Mouse (Mus musculus) adrenal gland, adult 2 months (tissue): ENCODE data around the gene Hbb-bh2. TPM values are rescaled to one million over a fixed set of nuclear protein-coding genes. Genes with fewer than 3 reads are reported as not detected.
"Not testable (repeated sequence)": the region's sequence is repeated elsewhere in the genome, so short reads cannot be mapped to it uniquely, and the experiment has no call there.

Experiments used
- DNase-seq: peaks from one replicate; pipeline ENCODE4 v3.0.0; 2021
- polyA plus RNA-seq: library from polyadenylated mRNA; depleted of rRNA; stranded (reverse); fragments of >200 nt; gene quantifications from 2 replicates; pipeline ENCODE4 v1.2.3, GENCODE M21; 2012; rRNA removed
- total RNA-seq, 2 experiments: library from RNA; stranded (reverse); gene quantifications; 2 replicates each; pipeline ENCODE4 v1.2.3; 2021

Hbb-bh2 gene
- total and polyA plus RNA-seq, 3 experiments = not detected

- no peak for DNase-seq
These were observed 28.1 kb downstream of the Hbb-bh2 start for GRCm38 (mm10) chr7:103812174-103812573.

- DNase-seq = no peak
These were observed 29.0 kb downstream of the Hbb-bh2 start for GRCm38 (mm10) chr7:103811223-103811845.

- no peak for DNase-seq
These were observed 29.6 kb downstream of the Hbb-bh2 start for GRCm38 (mm10) chr7:103810746-103811145.

DNA sequence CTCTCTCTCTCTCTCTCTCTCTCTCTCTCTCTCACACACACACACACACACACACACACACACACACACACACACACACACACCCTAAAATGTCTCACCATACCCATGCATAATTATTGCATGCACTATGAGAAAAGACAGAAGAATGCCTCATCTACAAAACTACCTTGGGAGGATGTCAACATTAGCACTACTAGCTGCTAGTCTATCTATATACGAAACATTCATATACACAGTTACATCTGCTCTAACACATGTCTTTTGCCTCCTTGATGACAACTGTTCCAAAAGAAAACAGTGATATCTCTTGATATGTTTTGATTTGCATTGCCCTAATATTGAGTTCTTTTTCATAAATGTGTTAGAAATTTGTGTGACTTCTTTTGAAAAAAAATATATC, 30.0 kb downstream of the Hbb-bh2 start:
- no peak for DNase-seq

DNA sequence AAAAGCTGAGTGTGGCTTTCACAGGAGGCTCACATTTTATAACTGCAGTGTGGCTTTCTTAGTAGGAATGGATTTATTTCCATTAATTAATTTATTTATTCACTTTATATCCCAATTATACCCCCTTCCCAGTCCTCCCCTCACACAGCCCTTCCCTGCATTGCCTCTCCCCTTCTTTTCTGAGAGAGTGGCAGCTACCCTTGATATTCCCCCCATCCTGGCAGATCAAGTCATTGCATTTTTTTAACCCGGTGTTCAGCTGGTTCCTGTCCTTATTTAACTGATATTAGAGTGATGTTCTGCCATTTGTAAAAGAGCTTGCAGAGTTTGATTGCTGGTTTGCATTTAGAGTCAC, 30.5 kb downstream of the Hbb-bh2 start:
- no peak for DNase-seq

DNA sequence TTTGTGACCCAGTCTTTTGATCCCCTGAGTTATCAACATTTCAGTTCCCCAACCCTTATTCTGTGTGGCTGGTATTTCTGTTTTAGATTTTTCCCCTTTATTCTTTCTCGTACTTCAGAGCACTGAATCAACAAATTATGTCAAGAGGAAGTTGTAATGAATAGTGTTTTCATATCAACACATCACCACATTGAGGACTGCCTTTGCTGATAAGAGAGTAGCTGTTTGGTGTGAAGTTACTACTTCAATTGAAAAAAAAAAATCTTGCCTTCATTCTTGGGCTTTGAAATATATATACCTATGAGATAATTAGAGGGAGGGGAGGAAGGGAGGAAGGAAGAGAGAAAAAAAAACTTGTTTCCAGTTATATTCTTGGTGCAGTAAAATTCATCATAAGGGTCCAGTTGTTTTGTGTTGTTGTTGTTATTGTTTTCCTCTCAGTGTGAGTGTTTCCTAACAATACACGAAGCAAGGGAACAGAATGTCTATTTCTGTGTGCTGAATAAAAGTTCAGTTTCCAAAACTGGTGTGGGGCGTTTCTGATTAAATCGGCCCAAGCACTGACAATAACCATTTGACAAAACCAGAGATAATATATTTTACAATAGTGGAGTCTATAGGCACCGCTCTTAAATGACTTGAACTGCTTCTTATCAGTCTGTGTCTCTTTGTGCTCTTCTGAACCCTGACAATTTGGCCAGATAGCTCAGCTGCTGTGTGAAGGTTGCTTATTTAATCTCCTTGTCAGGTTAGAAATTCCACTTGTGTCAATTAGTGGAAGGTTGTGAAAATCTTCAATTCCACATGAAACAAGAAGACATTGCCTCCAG, 31.1 kb downstream of the Hbb-bh2 start:
- no peak for DNase-seq

GRCm38 (mm10) chr7:103808120-103808519, 32.2 kb downstream of the Hbb-bh2 start:
- DNase-seq = not testable (repeated sequence)

GRCm38 (mm10) chr7:103806856-103807255, 33.5 kb downstream of the Hbb-bh2 start:
- peak; percentile 10 for DNase-seq

- no peak for DNase-seq
These were observed 47.5 kb downstream of the Hbb-bh2 start for GRCm38 (mm10) chr7:103792669-103793388.

DNA sequence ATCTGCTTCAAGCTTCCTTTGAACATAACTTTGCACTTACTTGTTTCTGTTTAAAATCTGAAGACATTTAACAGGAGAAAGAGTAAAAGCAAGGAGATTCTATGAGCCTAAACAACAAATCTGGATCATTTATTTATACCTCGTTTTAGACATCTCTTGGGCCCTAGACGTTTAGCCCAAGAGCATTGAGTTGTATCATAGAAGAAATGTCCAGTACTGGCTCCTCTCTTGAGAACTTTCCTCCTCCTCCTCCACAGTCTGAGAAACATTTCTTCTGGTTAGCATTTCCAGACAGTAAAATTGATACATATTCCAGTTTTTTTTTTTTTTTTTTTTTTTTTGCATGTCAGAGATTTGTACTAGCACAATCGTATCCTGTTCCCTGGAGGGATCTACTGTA, 48.6 kb downstream of the Hbb-bh2 start, which contains the start of gene Olfr67:
Gene Olfr67, minus strand, starts transcription at position 101 of the 400 bp plus-strand sequence.
- DNase-seq = no peak

Other genes with a start within 250 kb of the Hbb-bh2 start
Only the 30 nearest of the 32 such genes appear.
- gene Olfr620, start 228.0 kb downstream of the Hbb-bh2 start, total RNA-seq = not detected
- not detected in 2 replicates for gene Olfr620, start 228.0 kb downstream of the Hbb-bh2 start, polyA plus RNA-seq
- not detected for gene Olfr622, start 197.8 kb downstream of the Hbb-bh2 start, total RNA-seq
- not detected in 2 replicates for gene Olfr622, start 197.8 kb downstream of the Hbb-bh2 start, polyA plus RNA-seq
- gene Olfr623, start 176.8 kb downstream of the Hbb-bh2 start, total RNA-seq = not detected
- not detected in 2 replicates for gene Olfr623, start 176.8 kb downstream of the Hbb-bh2 start, polyA plus RNA-seq
- not detected for gene Olfr624, start 169.3 kb downstream of the Hbb-bh2 start, total RNA-seq
- not detected in 2 replicates for gene Olfr624, start 169.3 kb downstream of the Hbb-bh2 start, polyA plus RNA-seq
- not detected for gene Olfr625-ps1, start 157.8 kb downstream of the Hbb-bh2 start, total RNA-seq
- not detected in 2 replicates for gene Olfr625-ps1, start 157.8 kb downstream of the Hbb-bh2 start, polyA plus RNA-seq
- gene Olfr243, start 125.8 kb downstream of the Hbb-bh2 start, total RNA-seq = not detected
- not detected in 2 replicates for gene Olfr243, start 125.8 kb downstream of the Hbb-bh2 start, polyA plus RNA-seq
- gene Olfr628, start 110.1 kb downstream of the Hbb-bh2 start, total RNA-seq = not detected
- not detected in 2 replicates for gene Olfr628, start 110.1 kb downstream of the Hbb-bh2 start, polyA plus RNA-seq
- not detected for gene Olfr629, start 95.6 kb downstream of the Hbb-bh2 start, total RNA-seq
- gene Olfr629, start 95.6 kb downstream of the Hbb-bh2 start, polyA plus RNA-seq = not detected in 2 replicates
- gene Olfr630, start 83.2 kb downstream of the Hbb-bh2 start, total RNA-seq = not detected
- gene Olfr630, start 83.2 kb downstream of the Hbb-bh2 start, polyA plus RNA-seq = not detected in 2 replicates
- gene Olfr69, start 68.9 kb downstream of the Hbb-bh2 start, total RNA-seq = not detected
- gene Olfr69, start 68.9 kb downstream of the Hbb-bh2 start, polyA plus RNA-seq = not detected in 2 replicates
- gene Olfr68, start 60.8 kb downstream of the Hbb-bh2 start, total RNA-seq = not detected
- gene Olfr68, start 60.8 kb downstream of the Hbb-bh2 start, polyA plus RNA-seq = not detected in 2 replicates
- gene Olfr67, start 48.7 kb downstream of the Hbb-bh2 start, total RNA-seq = not detected
- gene Olfr67, start 48.7 kb downstream of the Hbb-bh2 start, polyA plus RNA-seq = not detected in 2 replicates
- gene Hbb-bt, start 26.5 kb downstream of the Hbb-bh2 start, total RNA-seq = 100 to 1,000 TPM; 120 to 218 TPM
- gene Hbb-bt, start 26.5 kb downstream of the Hbb-bh2 start, polyA plus RNA-seq = 48.3 and 61.8 TPM in 2 replicates
- gene Hbb-bs, start 12.4 kb downstream of the Hbb-bh2 start, total RNA-seq = 1,000 to 10,000 TPM; 1,531 to 2,097 TPM
- 569 and 814 TPM in 2 replicates for gene Hbb-bs, start 12.4 kb downstream of the Hbb-bh2 start, polyA plus RNA-seq
- gene Hbb-bh1, start 2.6 kb upstream of the Hbb-bh2 start, total RNA-seq = not detected
- not detected in 2 replicates for gene Hbb-bh1, start 2.6 kb upstream of the Hbb-bh2 start, polyA plus RNA-seq
- not detected for gene Hbb-y, start 12.7 kb upstream of the Hbb-bh2 start, total RNA-seq
- gene Hbb-y, start 12.7 kb upstream of the Hbb-bh2 start, polyA plus RNA-seq = not detected in 2 replicates
- not detected for gene Olfr66, start 45.7 kb upstream of the Hbb-bh2 start, total RNA-seq
- gene Olfr66, start 45.7 kb upstream of the Hbb-bh2 start, polyA plus RNA-seq = not detected in 2 replicates
- gene Olfr64, start 54.0 kb upstream of the Hbb-bh2 start, total RNA-seq = not detected
- gene Olfr64, start 54.0 kb upstream of the Hbb-bh2 start, polyA plus RNA-seq = not detected in 2 replicates
- gene Olfr65, start 63.0 kb upstream of the Hbb-bh2 start, total RNA-seq = not detected
- not detected in 2 replicates for gene Olfr65, start 63.0 kb upstream of the Hbb-bh2 start, polyA plus RNA-seq
- not detected for gene Olfr631, start 88.3 kb upstream of the Hbb-bh2 start, total RNA-seq
- not detected in 2 replicates for gene Olfr631, start 88.3 kb upstream of the Hbb-bh2 start, polyA plus RNA-seq
- not detected for gene Olfr632, start 93.8 kb upstream of the Hbb-bh2 start, total RNA-seq
- gene Olfr632, start 93.8 kb upstream of the Hbb-bh2 start, polyA plus RNA-seq = not detected in 2 replicates
- gene Olfr633, start 103.9 kb upstream of the Hbb-bh2 start, total RNA-seq = not detected
- gene Olfr633, start 103.9 kb upstream of the Hbb-bh2 start, polyA plus RNA-seq = not detected in 2 replicates
- gene Olfr635, start 130.6 kb upstream of the Hbb-bh2 start, total RNA-seq = not detected
- not detected in 2 replicates for gene Olfr635, start 130.6 kb upstream of the Hbb-bh2 start, polyA plus RNA-seq
- not detected for gene Olfr638, start 158.2 kb upstream of the Hbb-bh2 start, total RNA-seq
- not detected in 2 replicates for gene Olfr638, start 158.2 kb upstream of the Hbb-bh2 start, polyA plus RNA-seq
- gene Olfr639, start 176.8 kb upstream of the Hbb-bh2 start, total RNA-seq = not detected
- not detected in 2 replicates for gene Olfr639, start 176.8 kb upstream of the Hbb-bh2 start, polyA plus RNA-seq
- not detected for gene Olfr640, start 185.1 kb upstream of the Hbb-bh2 start, total RNA-seq
- gene Olfr640, start 185.1 kb upstream of the Hbb-bh2 start, polyA plus RNA-seq = not detected in 2 replicates
- gene Olfr641, start 194.9 kb upstream of the Hbb-bh2 start, total RNA-seq = not detected
- gene Olfr641, start 194.9 kb upstream of the Hbb-bh2 start, polyA plus RNA-seq = not detected in 2 replicates
- not detected for gene Olfr642, start 212.1 kb upstream of the Hbb-bh2 start, total RNA-seq
- gene Olfr642, start 212.1 kb upstream of the Hbb-bh2 start, polyA plus RNA-seq = not detected in 2 replicates
- gene 4930516K23Rik, start 220.9 kb upstream of the Hbb-bh2 start, total RNA-seq = not detected
- gene 4930516K23Rik, start 220.9 kb upstream of the Hbb-bh2 start, polyA plus RNA-seq = not detected in 2 replicates
- not detected for gene Olfr644, start 231.3 kb upstream of the Hbb-bh2 start, total RNA-seq
- gene Olfr644, start 231.3 kb upstream of the Hbb-bh2 start, polyA plus RNA-seq = not detected in 2 replicates